Mouse (Mus musculus) T-cell, adult 2 months (primary cell): ENCODE measurements around the gene Alx3.
A peak's percentile ranks its signal among the peaks of the same experiment; 100 is the strongest.
"Not testable (repeated sequence)": the region's sequence is repeated elsewhere in the genome, so short reads cannot be mapped to it uniquely, and the experiment has no call there.

Experiments used
- DNase-seq: peaks from one replicate; pipeline ENCODE4 v3.0.0; 2022; ENCODE audit warnings: low spot score

Gene Alx3

GRCm38 (mm10) chr3:107624424-107624823 lies 29.6 kb downstream of the Alx3 start:
- DNase-seq = no peak

- no peak for DNase-seq
Observed at GRCm38 (mm10) chr3:107625536-107625935, 30.7 kb downstream of the Alx3 start.

- DNase-seq = no peak
Observed at GRCm38 (mm10) chr3:107626751-107627150, 31.9 kb downstream of the Alx3 start.

GRCm38 (mm10) chr3:107627641-107628040 lies 32.8 kb downstream of the Alx3 start:
- no peak for DNase-seq

- DNase-seq = no peak
Observed at GRCm38 (mm10) chr3:107628551-107628950, 33.7 kb downstream of the Alx3 start.

GRCm38 (mm10) chr3:107629411-107629810 lies 34.6 kb downstream of the Alx3 start:
- DNase-seq = no peak

GRCm38 (mm10) chr3:107630682-107631522 lies 36.1 kb downstream of the Alx3 start, which contains the start of gene Gm10961:
Gm10961 (plus strand) TSS chr3:107631322.
- DNase-seq = no peak

- DNase-seq = peak; percentile 92
Observed at GRCm38 (mm10) chr3:107631523-107631958, 36.7 kb downstream of the Alx3 start, which contains the start of gene Strip1. Strip1 (minus strand) TSS chr3:107631694.

- no peak for DNase-seq
Observed at GRCm38 (mm10) chr3:107632786-107633185, 38.0 kb downstream of the Alx3 start.

- DNase-seq = no peak
Observed at GRCm38 (mm10) chr3:107633906-107634305, 39.1 kb downstream of the Alx3 start.

GRCm38 (mm10) chr3:107635836-107636235 lies 41.0 kb downstream of the Alx3 start:
- no peak for DNase-seq

- DNase-seq = no peak
Observed at GRCm38 (mm10) chr3:107636236-107636635, 41.4 kb downstream of the Alx3 start.

- DNase-seq = no peak
Observed at GRCm38 (mm10) chr3:107637606-107638172, 42.9 kb downstream of the Alx3 start.

- DNase-seq = no peak
Observed at GRCm38 (mm10) chr3:107646947-107647346, 52.1 kb downstream of the Alx3 start.

- DNase-seq = not testable (repeated sequence)
Observed at GRCm38 (mm10) chr3:107650276-107650675, 55.4 kb downstream of the Alx3 start.

- DNase-seq = no peak
Observed at GRCm38 (mm10) chr3:107652968-107653367, 58.1 kb downstream of the Alx3 start.

- DNase-seq = no peak
Observed at GRCm38 (mm10) chr3:107654861-107655260, 60.0 kb downstream of the Alx3 start.
